Mouse (Mus musculus) stomach, embryonic 15.5 days (tissue): Measurements from ENCODE around the gene Itga4. TPM values are rescaled to one million over a fixed set of nuclear protein-coding genes. Genes with fewer than 3 reads are reported as not detected.

Experiments
- ATAC-seq: fragments of 200-750 bp; cut with Nextera tagmentation; 2 replicates; pipeline ENCODE4 v1.8.0; 2017; ENCODE audit warnings: low read depth, moderate number of reproducible peaks, moderate TSS enrichment; ENCODE audit not compliant: insufficient read depth, low FRiP score
- H3K27ac ChIP-seq: fragments of 300-500 bp; sonication (generic); 2 replicates; pipeline ENCODE4 v1.5.1; 2015; ENCODE audit warnings: mild to moderate bottlenecking, inconsistent platforms
- H3K27me3 ChIP-seq: fragments of 300-500 bp; sonication (generic); replicated peaks from 2 replicates; pipeline ENCODE4 v1.6.1; 2015; ENCODE audit warnings: inconsistent platforms
- H3K36me3 ChIP-seq: fragments of 300-500 bp; sonication (generic); 2 replicates; pipeline ENCODE4 v1.6.1; 2015; ENCODE audit warnings: inconsistent platforms
- H3K4me1 ChIP-seq: fragments of 300-500 bp; sonication (generic); 2 replicates; pipeline ENCODE4 v1.6.1; 2015; ENCODE audit warnings: inconsistent platforms
- H3K4me2 ChIP-seq: fragments of 300-500 bp; sonication (generic); 2 replicates; pipeline ENCODE4 v1.6.1; 2015; ENCODE audit warnings: mild to moderate bottlenecking, inconsistent platforms
- H3K4me3 ChIP-seq: fragments of 300-500 bp; sonication (generic); replicated peaks from 2 replicates; pipeline ENCODE4 v1.5.1; 2015; ENCODE audit warnings: inconsistent platforms
- H3K9ac ChIP-seq: fragments of 300-500 bp; sonication (generic); 2 replicates; pipeline ENCODE4 v1.6.1; 2015; ENCODE audit warnings: inconsistent platforms
- H3K9me3 ChIP-seq: fragments of 300-500 bp; sonication (generic); 2 replicates; pipeline ENCODE4 v1.6.1; 2016; ENCODE audit warnings: inconsistent platforms
- WGBS: fragments of 180-500 bp; shearing (Covaris S2); methylation state at CpG from one replicate; pipeline ENCODE4 v1.1.7; 2015; 5-methylcytosine and 5-hydroxymethylcytosine counted together
- polyA plus RNA-seq: library from polyadenylated mRNA; unstranded; fragments of >200 nt; fragmentation: Nextera tagmentation; extraction: Ambion mirVana; gene quantifications from 2 replicates; pipeline ENCODE4 v1.2.1, GENCODE M21; 2015

The Itga4 gene
- 4.9 and 6.5 TPM in 2 replicates for polyA plus RNA-seq

DNA sequence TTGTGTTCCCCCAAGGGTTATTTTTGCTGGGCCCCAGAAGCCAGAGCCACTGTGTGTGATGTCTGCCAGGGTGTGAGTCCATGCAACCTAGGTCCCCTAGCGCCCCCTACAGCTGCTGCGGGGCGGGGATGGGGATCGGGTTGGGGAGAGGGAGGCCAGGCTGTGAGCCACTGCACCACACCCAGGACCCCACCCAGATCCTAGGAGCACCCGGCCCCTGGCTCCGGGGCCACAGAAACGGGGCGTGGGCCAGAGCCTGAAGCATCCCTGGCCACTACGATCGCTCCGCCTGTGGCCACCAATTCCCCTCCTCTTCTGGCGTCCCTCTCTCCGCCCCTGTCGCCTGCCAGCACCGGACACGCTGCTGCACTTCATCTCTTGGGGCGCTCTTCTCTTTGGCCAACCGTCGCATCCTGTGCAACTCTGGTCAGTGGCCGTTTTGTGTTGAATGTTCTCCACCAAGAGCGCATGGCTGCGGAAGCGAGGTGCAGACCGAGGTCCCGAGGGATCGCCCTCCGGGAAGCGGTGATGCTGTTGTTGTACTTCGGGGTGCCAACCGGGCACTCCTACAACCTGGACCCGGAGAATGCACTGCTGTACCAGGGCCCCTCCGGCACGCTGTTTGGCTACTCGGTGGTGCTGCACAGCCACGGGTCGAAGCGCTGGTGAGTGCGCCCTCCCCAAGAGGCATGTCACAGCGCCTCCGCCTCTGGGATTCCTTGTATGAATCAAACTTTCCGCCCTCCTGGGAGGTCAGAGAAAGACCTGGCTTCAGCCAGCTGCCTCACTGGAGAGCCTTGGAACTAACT is at the start of gene Itga4:
TSS of gene Itga4 (plus strand) at position 235 of the 809 bp plus-strand sequence.
- 1% methylated on average over 41 of the region's 41 CpGs for WGBS
- Histone ChIP-seq H3K27me3 (peaks cover 6% of the 10 kb centered on the region; the same call in 1 of the 2 replicates), H3K4me2 (peak within 1 kb of the TSS; percentile 86), H3K9me3 (no peaks in the 10 kb centered on the region), H3K27ac (peak within 1 kb of the TSS; percentile 46), H3K36me3 (no peaks in the 10 kb centered on the region), H3K4me3 (peak within 1 kb of the TSS; percentile 47), H3K4me1 (0 out of 2 replicates have a peak, but pooled peaks cover 3% of the 10 kb centered on the region), H3K9ac (peak within 1 kb of the TSS; percentile 25)
- peak; percentile 88 for ATAC-seq

- Histone ChIP-seq H3K36me3 (no peaks in the 10 kb centered on the region), H3K9ac (no peak overlapping the region), H3K9me3 (no peaks in the 10 kb centered on the region), H3K27ac (no peak overlapping the region), H3K27me3 (no peaks in the 10 kb centered on the region), H3K4me2 (no peak overlapping the region), H3K4me1 (no peaks in the 10 kb centered on the region), H3K4me3 (no peak overlapping the region)
- no peak for ATAC-seq
- WGBS = 61% methylated on average over 4 of the region's 4 CpGs
Observed at GRCm38 (mm10) chr2:79206191-79206755, 49.0 kb upstream of the Itga4 start.

- H3K27me3 ChIP-seq = no peaks in the 10 kb centered on the region
- H3K36me3 ChIP-seq = no peaks in the 10 kb centered on the region
- H3K4me2 ChIP-seq = no peak overlapping the region
- no peaks in the 10 kb centered on the region for H3K9me3 ChIP-seq
- H3K4me1 ChIP-seq = no peaks in the 10 kb centered on the region
- H3K4me3 ChIP-seq = no peak overlapping the region
- H3K9ac ChIP-seq = no peak overlapping the region
- H3K27ac ChIP-seq = no peak overlapping the region
- ATAC-seq = no peak
Observed at GRCm38 (mm10) chr2:79214982-79215381, 40.2 kb upstream of the Itga4 start.

DNA sequence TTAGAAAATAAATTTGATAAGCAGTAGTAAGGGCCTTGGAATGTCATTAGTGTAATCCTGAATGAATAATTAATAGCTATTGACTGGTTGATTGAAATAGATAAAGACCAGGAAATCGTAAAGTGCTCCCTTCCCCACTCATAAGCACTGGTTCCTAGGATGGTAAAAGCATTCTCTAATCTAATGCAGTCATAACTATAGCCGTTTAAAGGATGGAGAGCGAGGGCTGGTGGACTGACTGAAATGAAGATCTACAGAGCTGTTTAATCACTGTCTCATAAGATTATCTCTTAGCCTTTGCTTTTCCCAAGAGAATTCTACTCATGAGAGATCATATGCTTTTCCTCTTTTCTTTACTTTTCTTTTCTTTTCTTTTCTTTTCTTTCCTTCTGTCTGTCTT is 39.7 kb upstream of the Itga4 start:
- WGBS = 62% methylated on average over 3 of the region's 3 CpGs
- H3K9me3 ChIP-seq = no peaks in the 10 kb centered on the region

GRCm38 (mm10) chr2:79224714-79225426 is 30.4 kb upstream of the Itga4 start:
- 60% methylated on average over 3 of the region's 3 CpGs for WGBS
- H3K9ac ChIP-seq = no peak overlapping the region
- no peak for ATAC-seq

More for the DNA sequence above, 39.7 kb upstream of the Itga4 start:
- H3K9ac ChIP-seq = no peak overlapping the region
- H3K36me3 ChIP-seq = no peaks in the 10 kb centered on the region
- ATAC-seq = no peak
- H3K4me2 ChIP-seq = no peak overlapping the region
- H3K4me3 ChIP-seq = no peak overlapping the region
- H3K27ac ChIP-seq = no peak overlapping the region
- no peaks in the 10 kb centered on the region for H3K4me1 ChIP-seq
- no peaks in the 10 kb centered on the region for H3K27me3 ChIP-seq

DNA sequence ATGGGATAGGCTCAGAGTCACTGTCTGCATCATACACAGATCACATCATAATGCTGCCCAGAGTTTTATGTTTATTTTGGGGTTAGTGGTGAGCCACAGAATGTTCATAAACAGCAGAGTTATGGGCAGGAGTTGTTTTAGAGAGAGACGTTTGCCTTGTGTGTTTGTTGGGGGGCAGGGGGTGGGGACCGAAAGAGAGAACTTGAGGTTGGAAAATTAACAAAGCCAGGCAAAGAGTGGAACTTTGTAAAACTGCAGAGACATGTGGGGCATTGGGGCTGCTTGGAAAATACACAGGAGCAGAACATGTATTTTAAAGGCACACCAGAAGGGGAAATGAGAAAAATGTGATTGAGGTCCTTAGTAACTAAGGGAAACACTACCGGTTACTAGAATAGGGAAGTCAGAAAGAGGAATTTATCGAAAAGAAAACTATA is 27.4 kb upstream of the Itga4 start:
- no peaks in the 10 kb centered on the region for H3K9me3 ChIP-seq
- H3K4me1 ChIP-seq = no peaks in the 10 kb centered on the region
- no peak overlapping the region for H3K4me3 ChIP-seq
- H3K27ac ChIP-seq = no peak overlapping the region
- ATAC-seq = no peak
- no peaks in the 10 kb centered on the region for H3K36me3 ChIP-seq
- 68% methylated on average over 4 of the region's 4 CpGs for WGBS
- no peak overlapping the region for H3K9ac ChIP-seq
- no peak overlapping the region for H3K4me2 ChIP-seq
- H3K27me3 ChIP-seq = no peaks in the 10 kb centered on the region

More at GRCm38 (mm10) chr2:79224714-79225426, 30.4 kb upstream of the Itga4 start:
- H3K4me1 ChIP-seq = no peaks in the 10 kb centered on the region
- no peaks in the 10 kb centered on the region for H3K27me3 ChIP-seq
- H3K4me2 ChIP-seq = no peak overlapping the region
- H3K27ac ChIP-seq = no peak overlapping the region
- no peak overlapping the region for H3K4me3 ChIP-seq
- H3K9me3 ChIP-seq = no peaks in the 10 kb centered on the region
- no peaks in the 10 kb centered on the region for H3K36me3 ChIP-seq

GRCm38 (mm10) chr2:79231056-79231949 is 23.9 kb upstream of the Itga4 start:
- no peak overlapping the region for H3K27ac ChIP-seq
- no peak for ATAC-seq
- no peak overlapping the region for H3K4me2 ChIP-seq
- no peaks in the 10 kb centered on the region for H3K36me3 ChIP-seq
- 88% methylated on average over 4 of the region's 4 CpGs for WGBS
- no peaks in the 10 kb centered on the region for H3K9me3 ChIP-seq
- H3K27me3 ChIP-seq = no peaks in the 10 kb centered on the region
- H3K4me1 ChIP-seq = no peaks in the 10 kb centered on the region
- H3K4me3 ChIP-seq = no peak overlapping the region
- H3K9ac ChIP-seq = no peak overlapping the region

DNA sequence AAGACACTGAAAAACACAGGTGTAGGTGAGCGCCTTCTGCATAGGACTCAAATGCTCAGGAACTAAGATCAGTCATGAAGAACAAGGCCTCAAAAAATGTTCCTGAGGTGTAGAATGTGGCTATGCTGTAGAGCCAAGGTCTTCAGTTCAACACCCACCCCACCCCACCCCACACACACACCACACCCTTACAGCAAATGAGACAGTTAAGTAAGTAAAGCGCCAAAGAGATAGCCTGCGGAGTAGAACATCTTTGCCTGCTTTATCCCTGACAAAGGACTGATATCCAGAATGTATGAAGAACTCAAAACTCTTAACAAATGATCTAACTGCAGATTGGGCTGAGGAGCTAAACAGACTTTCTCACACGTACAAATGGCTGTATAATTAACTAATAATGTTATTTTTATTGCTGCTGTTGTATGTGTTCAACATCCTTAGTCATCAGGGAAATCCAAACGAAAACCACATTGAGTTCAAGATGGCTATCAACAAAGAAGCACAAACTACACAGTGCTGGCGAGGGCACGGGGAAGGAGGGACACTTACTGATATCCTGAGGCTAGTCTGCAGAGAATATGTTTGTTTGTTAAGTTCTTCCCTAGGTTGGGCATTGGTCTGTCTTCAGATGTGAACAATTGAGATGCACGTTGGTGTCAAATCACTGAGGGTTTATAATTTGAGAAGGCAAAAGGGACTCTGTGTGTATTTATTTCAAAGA is 19.3 kb upstream of the Itga4 start:
- H3K4me2 ChIP-seq = no peak overlapping the region
- no peaks in the 10 kb centered on the region for H3K27me3 ChIP-seq
- no peaks in the 10 kb centered on the region for H3K9me3 ChIP-seq
- no peak overlapping the region for H3K9ac ChIP-seq
- H3K27ac ChIP-seq = no peak overlapping the region
- ATAC-seq = no peak; the same call in 1 of the 2 replicates
- 79% methylated on average over 8 of the region's 8 CpGs for WGBS
- no peaks in the 10 kb centered on the region for H3K4me1 ChIP-seq
- H3K36me3 ChIP-seq = no peaks in the 10 kb centered on the region
- H3K4me3 ChIP-seq = no peak overlapping the region

- Histone ChIP-seq H3K27me3 (no peaks in the 10 kb centered on the region), H3K4me1 (no peaks in the 10 kb centered on the region), H3K27ac (no peak overlapping the region), H3K36me3 (no peaks in the 10 kb centered on the region), H3K9me3 (no peaks in the 10 kb centered on the region), H3K9ac (no peak overlapping the region), H3K4me2 (no peak overlapping the region), H3K4me3 (no peak overlapping the region)
- ATAC-seq = no peak
- 57% methylated on average over 6 of the region's 6 CpGs for WGBS
Observed at GRCm38 (mm10) chr2:79237216-79237615, 18.0 kb upstream of the Itga4 start.

- Histone ChIP-seq H3K4me2 (no peak overlapping the region), H3K4me3 (no peak overlapping the region), H3K27ac (no peak overlapping the region), H3K27me3 (no peaks in the 10 kb centered on the region), H3K9ac (no peak overlapping the region), H3K9me3 (no peaks in the 10 kb centered on the region), H3K4me1 (no peaks in the 10 kb centered on the region), H3K36me3 (no peaks in the 10 kb centered on the region)
- 76% methylated on average over 5 of the region's 5 CpGs for WGBS
- ATAC-seq = peak; percentile 63; the same call in 1 of the 2 replicates
Observed at GRCm38 (mm10) chr2:79244276-79244675, 10.9 kb upstream of the Itga4 start.

- WGBS = 93% methylated on average over 1 of the region's 1 CpGs
- no peak for ATAC-seq
- no peaks in the 10 kb centered on the region for H3K4me1 ChIP-seq
Observed at GRCm38 (mm10) chr2:79244743-79245142, 10.5 kb upstream of the Itga4 start.

More at GRCm38 (mm10) chr2:79244743-79245142, 10.5 kb upstream of the Itga4 start:
- Histone ChIP-seq H3K4me3 (no peak overlapping the region), H3K27me3 (no peaks in the 10 kb centered on the region), H3K9ac (no peak overlapping the region), H3K9me3 (no peaks in the 10 kb centered on the region), H3K36me3 (no peaks in the 10 kb centered on the region), H3K4me2 (no peak overlapping the region), H3K27ac (no peak overlapping the region)
